Mouse (Mus musculus) midbrain, embryonic 11.5 days (tissue): ENCODE data around the gene Als2cl. TPM values are rescaled to one million over a fixed set of nuclear protein-coding genes. Genes with fewer than 3 reads are reported as not detected.

Experiments used
- ATAC-seq: fragments of 200-750 bp; cut with Nextera tagmentation; 2 replicates; pipeline ENCODE4 v1.8.0; 2017; ENCODE audit warnings: moderate TSS enrichment, moderate library complexity; ENCODE audit not compliant: low FRiP score
- DNase-seq: peaks from one replicate; pipeline ENCODE4 v3.0.0; 2015; ENCODE audit warnings: low spot score; ENCODE audit errors: missing footprints
- H3K27ac ChIP-seq: fragments of 300-500 bp; sonication (generic); 2 replicates; pipeline ENCODE4 v1.5.1; 2014; ENCODE audit warnings: low read depth, low read length
- H3K27me3 ChIP-seq: fragments of 300-500 bp; sonication (generic); 2 replicates; pipeline ENCODE4 v1.6.1; 2014; ENCODE audit warnings: mild to moderate bottlenecking, low read length, moderate library complexity, mixed read lengths; ENCODE audit not compliant: control insufficient read depth, insufficient read depth
- H3K36me3 ChIP-seq: fragments of 300-500 bp; sonication (generic); 2 replicates; pipeline ENCODE4 v1.6.1; 2014; ENCODE audit warnings: mild to moderate bottlenecking, low read length, moderate library complexity, mixed read lengths; ENCODE audit not compliant: control insufficient read depth, insufficient read depth
- H3K4me1 ChIP-seq: fragments of 300-500 bp; sonication (generic); 2 replicates; pipeline ENCODE4 v1.6.1; 2014; ENCODE audit warnings: low read length; ENCODE audit not compliant: control insufficient read depth, insufficient read depth
- H3K4me2 ChIP-seq: fragments of 300-500 bp; sonication (generic); 2 replicates; pipeline ENCODE4 v1.6.1; 2014; ENCODE audit warnings: mild to moderate bottlenecking, moderate library complexity
- H3K4me3 ChIP-seq: fragments of 300-500 bp; sonication (generic); 2 replicates; pipeline ENCODE4 v1.5.1; 2014; ENCODE audit warnings: low read depth, low read length
- H3K9ac ChIP-seq: fragments of 300-500 bp; sonication (generic); 2 replicates; pipeline ENCODE4 v1.6.1; 2014; ENCODE audit warnings: low read length
- H3K9me3 ChIP-seq: fragments of 300-500 bp; sonication (generic); 2 replicates; pipeline ENCODE4 v1.6.1; 2016; ENCODE audit warnings: low read length; ENCODE audit not compliant: control insufficient read depth
- WGBS: fragments of 180-500 bp; shearing (Covaris S2); extraction: QIAGEN DNeasy Blood & Tissue Kit; methylation state at CpG from one replicate; pipeline ENCODE4 v1.1.7; 2014; 5-methylcytosine and 5-hydroxymethylcytosine counted together
- polyA plus RNA-seq: library from polyadenylated mRNA; unstranded; fragments of >200 nt; fragmentation: Nextera tagmentation; extraction: Ambion mirVana; gene quantifications from 2 replicates; pipeline ENCODE4 v1.2.1, GENCODE M21; 2014

Als2cl gene
- polyA plus RNA-seq, 1 experiment from 2014 or later, result 0.71 TPM

- ATAC-seq, result peak; percentile 49
- no peaks in the 10 kb centered on the region for H3K9me3 ChIP-seq
- peaks cover 27% of the 10 kb centered on the region for H3K4me1 ChIP-seq
- DNase-seq, result no peak
- no peak overlapping the region for H3K4me3 ChIP-seq
- H3K4me2 ChIP-seq, result no peak overlapping the region
- H3K9ac ChIP-seq, result no peak overlapping the region
- WGBS, result 15% methylated on average over 4 of the region's 6 CpGs
- H3K27me3 ChIP-seq, result peaks cover 34% of the 10 kb centered on the region
- no peaks in the 10 kb centered on the region for H3K36me3 ChIP-seq
- H3K27ac ChIP-seq, result no peak overlapping the region
These were observed 4.4 kb upstream of the Als2cl start for GRCm38 (mm10) chr9:110875288-110875695.

- Histone ChIP-seq H3K36me3 (no peaks in the 10 kb centered on the region), H3K27ac (no peak overlapping the region), H3K4me3 (no peak overlapping the region), H3K4me2 (no peak overlapping the region), H3K9me3 (no peaks in the 10 kb centered on the region), H3K27me3 (peaks cover 52% of the 10 kb centered on the region), H3K4me1 (peaks cover 29% of the 10 kb centered on the region), H3K9ac (no peak overlapping the region)
- DNase-seq (no peak), ATAC-seq (no peak)
- 87% methylated on average over 1 of the region's 1 CpGs for WGBS
These were observed 2.3 kb upstream of the Als2cl start for GRCm38 (mm10) chr9:110877353-110877752.

GRCm38 (mm10) chr9:110877888-110878287 is 1.8 kb upstream of the Als2cl start:
- DNase-seq (no peak), ATAC-seq (no peak)
- Histone ChIP-seq H3K4me1 (peaks cover 29% of the 10 kb centered on the region), H3K36me3 (no peaks in the 10 kb centered on the region), H3K27ac (no peak overlapping the region), H3K9me3 (no peaks in the 10 kb centered on the region), H3K4me2 (no peak overlapping the region), H3K27me3 (peaks cover 48% of the 10 kb centered on the region), H3K9ac (no peak overlapping the region), H3K4me3 (no peak overlapping the region)
- WGBS, result 84% methylated on average over 5 of the region's 5 CpGs

- DNase-seq (peak; percentile 90), ATAC-seq (no peak)
- peak within 1 kb of the TSS; percentile 70 for H3K4me2 ChIP-seq
- no peaks in the 10 kb centered on the region for H3K36me3 ChIP-seq
- peaks cover 13% of the 10 kb centered on the region for H3K4me1 ChIP-seq
- peak within 1 kb of the TSS; percentile 10; the same call in 1 of the 2 replicates for H3K9ac ChIP-seq
- no peak within 1 kb of the TSS for H3K27ac ChIP-seq
- under 1% methylated on average over 57 of the region's 57 CpGs for WGBS
- peak within 1 kb of the TSS; percentile 34 for H3K4me3 ChIP-seq
- no peaks in the 10 kb centered on the region for H3K9me3 ChIP-seq
- peaks cover 36% of the 10 kb centered on the region for H3K27me3 ChIP-seq
These were observed 410 bp downstream of the Als2cl start, which contains the start of gene Tmie for GRCm38 (mm10) chr9:110879998-110880561. TSS of gene Tmie (minus strand) at chr9:110880113.

- WGBS, result 75% methylated on average over 4 of the region's 4 CpGs
- H3K4me3 ChIP-seq, result peak overlapping the region; percentile 34
These were observed 1.1 kb downstream of the Als2cl start for GRCm38 (mm10) chr9:110880772-110881171.

GRCm38 (mm10) chr9:110881953-110882352 is 2.3 kb downstream of the Als2cl start:
- Histone ChIP-seq H3K9ac (no peak overlapping the region), H3K4me3 (no peak overlapping the region), H3K4me2 (no peak overlapping the region), H3K36me3 (no peaks in the 10 kb centered on the region), H3K4me1 (peaks cover 8% of the 10 kb centered on the region; the same call in 1 of the 2 replicates), H3K9me3 (no peaks in the 10 kb centered on the region), H3K27me3 (peaks cover 36% of the 10 kb centered on the region), H3K27ac (no peak overlapping the region)
- ATAC-seq, result no peak
- DNase-seq, result no peak
- WGBS, result 84% methylated on average over 7 of the region's 7 CpGs

More at GRCm38 (mm10) chr9:110880772-110881171, 1.1 kb downstream of the Als2cl start:
- Histone ChIP-seq H3K4me1 (peaks cover 8% of the 10 kb centered on the region; the same call in 1 of the 2 replicates), H3K9ac (no peak overlapping the region), H3K27me3 (peaks cover 36% of the 10 kb centered on the region), H3K27ac (no peak overlapping the region), H3K9me3 (no peaks in the 10 kb centered on the region), H3K36me3 (no peaks in the 10 kb centered on the region), H3K4me2 (no peak overlapping the region)
- ATAC-seq, result no peak
- no peak for DNase-seq

GRCm38 (mm10) chr9:110887388-110888303 is 8.0 kb downstream of the Als2cl start:
- Histone ChIP-seq H3K9me3 (no peaks in the 10 kb centered on the region), H3K27ac (no peak overlapping the region), H3K27me3 (no peaks in the 10 kb centered on the region), H3K36me3 (no peaks in the 10 kb centered on the region), H3K4me1 (no peaks in the 10 kb centered on the region), H3K9ac (no peak overlapping the region), H3K4me2 (no peak overlapping the region), H3K4me3 (no peak overlapping the region)
- DNase-seq (no peak), ATAC-seq (no peak)
- WGBS, result 65% methylated on average over 9 of the region's 9 CpGs

- 89% methylated on average over 14 of the region's 14 CpGs for WGBS
- no peaks in the 10 kb centered on the region for H3K9me3 ChIP-seq
- no peak overlapping the region for H3K4me2 ChIP-seq
- no peak for ATAC-seq
- no peak overlapping the region for H3K27ac ChIP-seq
- no peak overlapping the region for H3K4me3 ChIP-seq
- no peak for DNase-seq
- H3K27me3 ChIP-seq, result no peaks in the 10 kb centered on the region
- no peaks in the 10 kb centered on the region for H3K4me1 ChIP-seq
- no peaks in the 10 kb centered on the region for H3K36me3 ChIP-seq
- H3K9ac ChIP-seq, result no peak overlapping the region
These were observed 9.3 kb downstream of the Als2cl start for GRCm38 (mm10) chr9:110888935-110889334.
